Mouse (Mus musculus) bone marrow, adult 2 months (tissue): ENCODE results near the gene Aoah.

ENCODE experiments used
- CTCF ChIP-seq: fragments of 200-500 bp; IDR thresholded peaks from 2 replicates; pipeline ENCODE4 v1.5.1; 2011; ENCODE audit warnings: low read length, control low read depth; ENCODE audit not compliant: control insufficient read depth, insufficient read depth
- POLR2A ChIP-seq: fragments of 200-500 bp; IDR thresholded peaks from 2 replicates; pipeline ENCODE4 v1.6.1; 2011; ENCODE audit warnings: low read depth, mild to moderate bottlenecking, control low read depth, low read length, borderline replicate concordance; ENCODE audit not compliant: control insufficient read depth

GRCm38 (mm10) chr13:20816385-20816784, 22.5 kb downstream of the Aoah start:
- TF ChIP-seq CTCF (no peak), POLR2A (no peak)
